Mouse (Mus musculus): ENCODE measurements around the gene A730061H03Rik. TPM values are rescaled to one million over a fixed set of nuclear protein-coding genes. Genes with fewer than 3 reads are reported as not detected.

The A730061H03Rik gene
- polyA plus RNA-seq, 1 experiment from 2014 or later = 3.2 TPM

DNA sequence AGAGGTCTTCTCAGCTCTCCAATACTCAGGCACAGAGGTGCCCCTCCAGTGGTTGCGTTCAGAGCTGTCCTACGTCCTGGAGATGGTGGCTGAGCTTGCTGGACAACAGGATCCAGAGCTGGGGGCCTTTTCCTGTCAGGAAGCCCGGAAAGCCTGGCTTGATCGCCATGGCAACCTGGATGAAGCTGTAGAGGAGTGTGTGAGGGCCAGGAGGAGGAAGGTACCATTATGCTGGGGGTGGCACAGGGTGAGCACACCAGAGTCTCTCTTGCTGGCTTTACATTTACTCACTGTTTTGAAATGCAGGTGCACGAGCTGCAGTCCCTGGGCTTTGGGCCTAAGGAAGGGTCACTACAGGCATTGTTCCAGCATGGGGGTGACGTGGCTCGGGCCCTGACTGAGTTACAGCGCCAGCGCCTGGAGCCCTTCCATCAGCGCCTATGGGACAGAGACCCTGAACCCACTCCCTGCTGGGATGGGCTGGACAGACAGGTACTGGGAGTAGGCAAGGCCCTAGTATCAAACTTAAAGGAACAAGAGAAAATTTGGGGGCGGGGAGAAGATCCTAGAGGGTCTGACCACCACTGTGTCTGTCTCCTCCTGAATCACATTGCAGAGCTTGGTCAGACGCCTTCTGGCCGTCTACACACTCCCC is 36.0 kb upstream of the A730061H03Rik start:
- Histone ChIP-seq H3K9ac (ENCODE audit: low read depth, low read length) (no peak overlapping the region), H3K4me3 (ENCODE audit: low read depth, low read length) (no peak overlapping the region), H3K4me2 (ENCODE audit: low read depth, low read length) (no peak overlapping the region), H3K9me3 (replicated peaks; ENCODE audit: control insufficient read depth, low read length) (no peaks in the 10 kb centered on the region), H3K4me1 (ENCODE audit: control insufficient read depth, low read depth, low read length) (peaks cover 20% of the 10 kb centered on the region), H3K27me3 (ENCODE audit: control insufficient read depth, insufficient read depth, low read depth, low read length) (no peaks in the 10 kb centered on the region), H3K36me3 (ENCODE audit: control insufficient read depth, insufficient read depth) (peaks cover 52% of the 10 kb centered on the region), H3K27ac (ENCODE audit: low read length) (no peak overlapping the region)
- no peak for ATAC-seq (ENCODE audit: low read depth)
- WGBS (ENCODE audit: insufficient replicate concordance) = 87% methylated on average over 13 of the region's 13 CpGs

DNA sequence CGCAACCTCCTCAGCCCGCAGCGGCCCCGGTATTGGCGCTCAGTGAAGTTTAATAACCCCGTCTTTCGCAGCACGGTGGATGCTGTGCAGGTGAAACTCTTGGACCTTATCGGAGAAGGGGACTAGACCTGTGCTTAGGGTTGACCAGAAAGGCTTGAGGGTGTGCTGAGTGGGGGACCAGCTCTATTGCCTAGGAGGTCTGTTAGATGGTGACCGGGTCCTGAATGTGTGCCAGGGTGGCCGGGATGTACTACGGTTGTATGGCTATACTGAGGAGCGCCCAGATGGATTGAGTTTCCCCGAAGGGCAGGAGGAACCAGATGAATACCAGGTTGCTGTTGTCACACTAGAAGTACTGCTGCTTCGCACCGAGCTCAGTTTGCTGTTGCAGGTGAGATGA is 32.0 kb upstream of the A730061H03Rik start:
- Histone ChIP-seq H3K9me3 (replicated peaks; ENCODE audit: control insufficient read depth, low read length) (no peaks in the 10 kb centered on the region), H3K36me3 (ENCODE audit: control insufficient read depth, insufficient read depth) (peaks cover 28% of the 10 kb centered on the region), H3K27me3 (ENCODE audit: control insufficient read depth, insufficient read depth, low read depth, low read length) (no peaks in the 10 kb centered on the region), H3K4me3 (ENCODE audit: low read depth, low read length) (peak overlapping the region; percentile 95), H3K4me1 (ENCODE audit: control insufficient read depth, low read depth, low read length) (peaks cover 32% of the 10 kb centered on the region), H3K27ac (ENCODE audit: low read length) (peak overlapping the region; percentile 97), H3K9ac (ENCODE audit: low read depth, low read length) (peak overlapping the region; percentile 98), H3K4me2 (ENCODE audit: low read depth, low read length) (peak overlapping the region; percentile 95)
- no peak for ATAC-seq (ENCODE audit: low read depth)
- WGBS (ENCODE audit: insufficient replicate concordance) = 3% methylated on average over 16 of the region's 16 CpGs

DNA sequence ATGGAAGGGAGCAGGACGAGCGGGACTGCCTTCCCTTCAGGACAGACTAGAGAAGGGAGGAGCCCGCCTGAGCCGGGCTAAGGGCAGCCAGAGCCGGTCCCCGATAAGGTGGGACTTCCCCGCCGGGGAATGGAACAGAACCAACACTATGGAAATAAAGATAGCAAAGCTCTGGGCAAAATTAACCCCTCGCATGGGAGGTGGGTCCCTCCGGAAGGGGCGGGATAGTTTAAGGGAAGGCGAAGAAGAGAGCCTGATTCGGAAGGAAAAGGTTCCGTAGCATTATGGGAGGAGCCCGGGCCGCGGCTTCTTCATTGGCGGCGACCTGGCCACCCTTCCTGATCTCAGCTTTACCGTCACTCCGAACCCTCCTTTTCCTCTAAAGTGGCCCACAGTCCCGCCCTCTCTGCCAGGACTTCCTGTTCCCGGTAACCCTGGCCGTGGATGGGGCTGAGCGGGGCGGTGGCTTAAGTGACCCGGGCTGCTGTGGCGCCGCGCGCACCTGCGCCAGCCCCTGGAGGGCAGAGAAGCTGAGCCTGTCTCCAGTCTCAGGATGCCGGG is 31.2 kb upstream of the A730061H03Rik start, which contains the start of gene Rnf31:
TSS of gene Rnf31 (plus strand) at position 378 of the 561 bp plus-strand sequence.
- Histone ChIP-seq H3K9ac (ENCODE audit: low read depth, low read length) (peak within 1 kb of the TSS; percentile 98), H3K4me2 (ENCODE audit: low read depth, low read length) (peak within 1 kb of the TSS; percentile 95), H3K27ac (ENCODE audit: low read length) (peak within 1 kb of the TSS; percentile 97), H3K4me3 (ENCODE audit: low read depth, low read length) (peak within 1 kb of the TSS; percentile 95), H3K27me3 (ENCODE audit: control insufficient read depth, insufficient read depth, low read depth, low read length) (no peaks in the 10 kb centered on the region), H3K36me3 (ENCODE audit: control insufficient read depth, insufficient read depth) (peaks cover 21% of the 10 kb centered on the region), H3K4me1 (ENCODE audit: control insufficient read depth, low read depth, low read length) (peaks cover 40% of the 10 kb centered on the region), H3K9me3 (replicated peaks; ENCODE audit: control insufficient read depth, low read length) (no peaks in the 10 kb centered on the region)
- ATAC-seq (ENCODE audit: low read depth) = peak; percentile 89
- WGBS (ENCODE audit: insufficient replicate concordance) = under 1% methylated on average over 33 of the region's 33 CpGs

DNA sequence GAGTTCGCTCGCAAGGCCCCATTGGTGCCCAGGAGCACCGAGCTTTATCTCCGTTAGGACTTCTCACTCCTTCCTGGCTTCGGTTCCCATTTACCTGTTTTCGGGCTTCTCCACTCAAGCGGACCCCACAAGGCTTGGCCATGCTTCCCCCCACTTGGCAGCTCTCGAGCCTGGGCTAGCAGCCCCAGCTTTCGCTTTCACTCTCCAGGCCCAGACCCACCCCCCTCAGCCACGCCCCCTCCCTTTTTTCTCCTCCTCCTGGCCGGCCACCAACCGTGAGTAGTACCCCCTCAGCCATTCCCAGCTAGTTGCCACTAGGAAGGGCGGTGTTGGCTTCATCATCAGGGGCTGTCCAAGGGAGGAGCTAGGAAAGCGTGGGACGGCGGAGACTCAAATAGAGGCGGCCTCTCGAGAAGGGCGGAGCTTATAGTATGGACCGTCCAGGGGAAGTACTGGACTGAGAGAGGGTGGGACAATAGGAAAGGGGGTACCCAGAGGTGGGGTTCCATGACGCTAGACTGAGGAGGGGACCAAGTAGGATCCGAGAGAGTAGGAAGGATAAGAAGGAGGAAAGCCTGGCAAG is 30.6 kb upstream of the A730061H03Rik start, which contains the start of gene Psme2:
TSS of gene Psme2 (minus strand) at position 366 of the 583 bp plus-strand sequence.
- peak; percentile 87 for ATAC-seq (ENCODE audit: low read depth)
- Histone ChIP-seq H3K4me2 (ENCODE audit: low read depth, low read length) (peak within 1 kb of the TSS; percentile 95), H3K36me3 (ENCODE audit: control insufficient read depth, insufficient read depth) (peaks cover 16% of the 10 kb centered on the region), H3K4me3 (ENCODE audit: low read depth, low read length) (peak within 1 kb of the TSS; percentile 95), H3K27me3 (ENCODE audit: control insufficient read depth, insufficient read depth, low read depth, low read length) (no peaks in the 10 kb centered on the region), H3K9me3 (replicated peaks; ENCODE audit: control insufficient read depth, low read length) (no peaks in the 10 kb centered on the region), H3K27ac (ENCODE audit: low read length) (peak within 1 kb of the TSS; percentile 97), H3K9ac (ENCODE audit: low read depth, low read length) (peak within 1 kb of the TSS; percentile 98), H3K4me1 (ENCODE audit: control insufficient read depth, low read depth, low read length) (peaks cover 45% of the 10 kb centered on the region)
- WGBS (ENCODE audit: insufficient replicate concordance) = under 1% methylated on average over 22 of the region's 22 CpGs

DNA sequence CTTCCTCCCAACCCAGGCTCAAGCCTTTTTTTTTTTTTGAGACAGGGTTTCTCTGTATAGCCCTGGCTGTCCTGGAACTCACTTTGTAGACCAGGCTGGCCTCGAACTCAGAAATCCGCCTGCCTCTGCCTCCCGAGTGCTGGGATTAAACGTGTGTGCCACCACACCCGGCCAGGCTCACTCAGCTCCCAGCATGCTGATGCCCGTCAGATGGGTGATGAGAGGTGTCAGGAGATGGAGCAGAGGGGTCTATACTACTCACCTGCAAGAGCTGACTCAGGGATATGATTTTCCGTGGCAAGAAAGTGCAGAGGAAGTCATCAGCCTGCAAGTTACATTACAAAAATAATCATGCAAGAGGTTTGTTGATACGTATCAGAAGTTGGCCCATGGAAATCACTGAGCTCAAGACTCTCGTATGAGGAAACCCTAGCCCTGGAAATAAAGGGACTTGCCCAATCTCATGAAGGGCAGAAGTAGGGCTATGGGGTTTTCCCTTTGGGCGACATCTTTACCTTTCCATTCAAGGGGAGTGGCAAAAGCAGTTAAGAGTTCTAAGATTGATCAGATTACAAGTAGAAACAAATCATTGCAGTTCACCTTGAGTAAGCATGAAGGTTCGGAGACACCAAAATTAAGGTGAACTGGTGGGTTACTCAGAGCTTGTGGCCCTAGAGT is 29.7 kb upstream of the A730061H03Rik start:
- H3K4me2 ChIP-seq (ENCODE audit: low read depth, low read length) = peak overlapping the region; percentile 95
- H3K36me3 ChIP-seq (ENCODE audit: control insufficient read depth, insufficient read depth) = peaks cover 6% of the 10 kb centered on the region
- ATAC-seq (ENCODE audit: low read depth) = no peak
- no peaks in the 10 kb centered on the region for H3K9me3 ChIP-seq (replicated peaks; ENCODE audit: control insufficient read depth, low read length)
- H3K27me3 ChIP-seq (ENCODE audit: control insufficient read depth, insufficient read depth, low read depth, low read length) = no peaks in the 10 kb centered on the region
- H3K4me1 ChIP-seq (ENCODE audit: control insufficient read depth, low read depth, low read length) = peaks cover 52% of the 10 kb centered on the region
- H3K27ac ChIP-seq (ENCODE audit: low read length) = peak overlapping the region; percentile 97
- 62% methylated on average over 11 of the region's 11 CpGs for WGBS (ENCODE audit: insufficient replicate concordance)
- peak overlapping the region; percentile 95 for H3K4me3 ChIP-seq (ENCODE audit: low read depth, low read length)
- H3K9ac ChIP-seq (ENCODE audit: low read depth, low read length) = peak overlapping the region; percentile 98

DNA sequence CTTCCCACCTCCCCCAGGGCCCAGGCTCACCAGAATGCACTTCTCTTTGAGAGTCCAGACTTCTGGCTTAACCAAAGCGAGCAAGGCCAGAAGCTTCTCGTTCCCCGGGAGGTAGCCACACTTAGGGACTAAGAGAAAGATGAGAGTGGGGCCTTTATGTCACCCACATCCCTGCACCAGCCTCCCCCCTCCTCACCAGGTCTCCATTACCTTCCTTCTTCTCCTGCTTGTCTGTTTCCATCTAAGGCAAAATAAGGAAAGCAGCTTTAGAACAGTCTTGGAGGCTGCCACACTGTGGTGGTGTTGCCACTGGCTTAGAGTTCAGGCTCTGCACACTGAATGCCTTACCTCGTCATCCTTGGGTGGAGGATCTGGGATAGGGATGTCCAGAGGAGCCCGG is 29.1 kb upstream of the A730061H03Rik start:
- peaks cover 2% of the 10 kb centered on the region for H3K36me3 ChIP-seq (ENCODE audit: control insufficient read depth, insufficient read depth)
- no peak for ATAC-seq (ENCODE audit: low read depth)
- H3K4me1 ChIP-seq (ENCODE audit: control insufficient read depth, low read depth, low read length) = peaks cover 59% of the 10 kb centered on the region
- H3K9ac ChIP-seq (ENCODE audit: low read depth, low read length) = no peak overlapping the region
- H3K27ac ChIP-seq (ENCODE audit: low read length) = no peak overlapping the region
- no peak overlapping the region for H3K4me3 ChIP-seq (ENCODE audit: low read depth, low read length)
- no peaks in the 10 kb centered on the region for H3K9me3 ChIP-seq (replicated peaks; ENCODE audit: control insufficient read depth, low read length)
- H3K27me3 ChIP-seq (ENCODE audit: control insufficient read depth, insufficient read depth, low read depth, low read length) = no peaks in the 10 kb centered on the region
- H3K4me2 ChIP-seq (ENCODE audit: low read depth, low read length) = no peak overlapping the region
- 82% methylated on average over 5 of the region's 5 CpGs for WGBS (ENCODE audit: insufficient replicate concordance)

DNA sequence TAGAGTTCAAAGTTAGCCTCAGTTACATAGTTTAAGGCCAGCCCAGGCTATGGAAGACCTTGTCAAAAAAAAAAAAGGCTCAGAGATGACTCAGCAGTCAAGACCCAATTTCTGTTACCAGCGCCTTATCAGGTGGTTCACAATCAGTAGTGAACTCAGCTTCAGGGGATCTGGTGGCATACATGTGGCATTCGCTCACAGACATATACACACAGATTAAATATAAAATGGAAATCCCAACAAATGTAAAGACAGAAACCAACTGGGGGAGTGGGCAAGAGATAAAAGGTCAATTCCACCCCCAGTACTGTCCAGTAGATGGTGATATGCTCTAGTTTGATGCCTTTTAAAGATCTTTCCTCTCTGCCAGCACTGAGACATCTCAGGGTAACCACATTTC is 25.9 kb upstream of the A730061H03Rik start:
- Histone ChIP-seq H3K36me3 (ENCODE audit: control insufficient read depth, insufficient read depth) (no peaks in the 10 kb centered on the region; the same call in 1 of the 2 replicates), H3K27ac (ENCODE audit: low read length) (peak overlapping the region; percentile 98), H3K9me3 (replicated peaks; ENCODE audit: control insufficient read depth, low read length) (no peaks in the 10 kb centered on the region), H3K4me3 (ENCODE audit: low read depth, low read length) (no peak overlapping the region), H3K9ac (ENCODE audit: low read depth, low read length) (peak overlapping the region; percentile 82; the same call in 1 of the 2 replicates), H3K4me1 (ENCODE audit: control insufficient read depth, low read depth, low read length) (peaks cover 49% of the 10 kb centered on the region), H3K27me3 (ENCODE audit: control insufficient read depth, insufficient read depth, low read depth, low read length) (no peaks in the 10 kb centered on the region), H3K4me2 (ENCODE audit: low read depth, low read length) (peak overlapping the region; percentile 94)
- 41% methylated on average over 2 of the region's 2 CpGs for WGBS (ENCODE audit: insufficient replicate concordance)
- ATAC-seq (ENCODE audit: low read depth) = peak; percentile 37

DNA sequence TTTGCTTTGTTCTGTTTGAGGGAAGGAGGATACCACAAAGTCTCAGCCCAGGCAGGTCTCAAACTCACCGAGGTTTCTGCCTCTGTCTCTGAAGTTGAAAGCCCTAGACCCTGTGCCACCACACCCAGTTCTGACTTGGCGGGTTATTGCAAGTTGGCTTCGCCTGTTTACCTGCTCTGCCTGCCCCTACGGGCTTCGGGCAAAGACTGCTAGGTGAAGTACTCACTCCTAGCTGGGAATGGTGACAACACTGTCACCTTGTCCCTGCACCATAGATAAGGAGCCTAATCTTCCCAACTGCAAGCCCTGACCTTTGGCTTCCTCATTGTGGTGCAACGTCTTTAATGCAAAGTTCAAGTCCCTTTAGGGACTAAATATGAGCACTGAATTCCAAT is 25.4 kb upstream of the A730061H03Rik start:
- peaks cover 2% of the 10 kb centered on the region; the same call in 1 of the 2 replicates for H3K36me3 ChIP-seq (ENCODE audit: control insufficient read depth, insufficient read depth)
- H3K27ac ChIP-seq (ENCODE audit: low read length) = peak overlapping the region; percentile 98
- 6% methylated on average over 6 of the region's 6 CpGs for WGBS (ENCODE audit: insufficient replicate concordance)
- ATAC-seq (ENCODE audit: low read depth) = peak; percentile 65
- peak overlapping the region; percentile 82 for H3K9ac ChIP-seq (ENCODE audit: low read depth, low read length)
- H3K4me2 ChIP-seq (ENCODE audit: low read depth, low read length) = peak overlapping the region; percentile 94
- no peaks in the 10 kb centered on the region for H3K9me3 ChIP-seq (replicated peaks; ENCODE audit: control insufficient read depth, low read length)
- no peaks in the 10 kb centered on the region for H3K27me3 ChIP-seq (ENCODE audit: control insufficient read depth, insufficient read depth, low read depth, low read length)
- H3K4me1 ChIP-seq (ENCODE audit: control insufficient read depth, low read depth, low read length) = peaks cover 49% of the 10 kb centered on the region
- H3K4me3 ChIP-seq (ENCODE audit: low read depth, low read length) = peak overlapping the region; percentile 82

All from liver, embryonic 16.5 days (tissue).